Comparison of ENCODE assay signal across 7 mouse cellular contexts in genomic region chr6:72553079-72553412, GRCm38 (mm10). TPM values are rescaled to one million over a fixed set of nuclear protein-coding genes. Genes with fewer than 3 reads are reported as not detected.
DNase-seq lines count a peak whose midpoint lies in the region; ATAC-seq and TF ChIP-seq lines count a peak whose summit lies in the region.

No protein-coding gene starts in this region.

- TF ChIP-seq CTCF in olfactory bulb, adult 2 months (IDR thresholded peaks at IDR 0.05; ENCODE audit: insufficient read depth, low read depth, low read length), result no peak

- peak overlapping the region; percentile 74 for H3K4me2 ChIP-seq in lung, embryonic 16.5 days (ENCODE audit: low read depth, low read length)
- peak overlapping the region; percentile 70 for H3K4me2 ChIP-seq in limb, embryonic 11.5 days (ENCODE audit: low read depth, severe bottlenecking)

- no peak for DNase-seq in lung, postnatal 36 days
- DNase-seq in forebrain, embryonic 10.5 days (ENCODE audit: extremely low spot score, low spot score), result no peak
- no peak for DNase-seq in limb, embryonic 11.5 days (ENCODE audit: low spot score)
- DNase-seq in urinary bladder, postnatal 25 days (ENCODE audit: low spot score), result no peak
- no peak for DNase-seq in frontal cortex, postnatal 25 days (ENCODE audit: low spot score in 2 of 2)

- no peaks in the 10 kb centered on the region for H3K27me3 ChIP-seq in lung, embryonic 16.5 days (ENCODE audit: control insufficient read depth, insufficient read depth, low read depth, low read length)
- no peaks in the 10 kb centered on the region for H3K27me3 ChIP-seq in forebrain, embryonic 10.5 days (ENCODE audit: poor library complexity, severe bottlenecking)
- H3K27me3 ChIP-seq in limb, embryonic 11.5 days (ENCODE audit: control insufficient read depth, insufficient read depth, low read length), result no peaks in the 10 kb centered on the region

- peak overlapping the region; percentile 51 for H3K4me3 ChIP-seq in lung, embryonic 16.5 days (ENCODE audit: low read length)
- H3K4me3 ChIP-seq in forebrain, embryonic 10.5 days, result peak overlapping the region; percentile 57
- H3K4me3 ChIP-seq in limb, embryonic 11.5 days (ENCODE audit: low read depth, low read length), result peak overlapping the region; percentile 32
- peak overlapping the region; percentile 45 for H3K4me3 ChIP-seq in olfactory bulb, adult 2 months (ENCODE audit: insufficient read depth, low read depth, low read length)

- TF ChIP-seq POLR2A in olfactory bulb, adult 2 months (IDR thresholded peaks at IDR 0.05; ENCODE audit: insufficient read depth, low read depth, low read length), result no peak

- ATAC-seq in lung, embryonic 16.5 days (ENCODE audit: low read depth), result no peak; the same call in 1 of the 2 replicates
- ATAC-seq in limb, embryonic 11.5 days (ENCODE audit: insufficient number of reproducible peaks, low FRiP score, low TSS enrichment, low read depth), result 0 out of 2 replicates have a peak, but pooled peaks have one; percentile 36

- H3K27ac ChIP-seq in lung, embryonic 16.5 days (ENCODE audit: low read length), result peak overlapping the region; percentile 89
- peak overlapping the region; percentile 90 for H3K27ac ChIP-seq in forebrain, embryonic 10.5 days
- peak overlapping the region; percentile 75 for H3K27ac ChIP-seq in limb, embryonic 11.5 days (replicated peaks; ENCODE audit: low read depth, low read length)
- H3K27ac ChIP-seq in olfactory bulb, adult 2 months (ENCODE audit: insufficient read depth, low read depth, low read length), result peak overlapping the region; percentile 65

- H3K36me3 ChIP-seq in lung, embryonic 16.5 days (ENCODE audit: control insufficient read depth, insufficient read depth, low read length), result no peaks in the 10 kb centered on the region
- no peaks in the 10 kb centered on the region for H3K36me3 ChIP-seq in forebrain, embryonic 10.5 days (replicated peaks)
- H3K36me3 ChIP-seq in limb, embryonic 11.5 days (ENCODE audit: control insufficient read depth, insufficient read depth, low read length), result no peaks in the 10 kb centered on the region

- H3K4me1 ChIP-seq in lung, embryonic 16.5 days (replicated peaks; ENCODE audit: control insufficient read depth, insufficient read depth, low read length), result peaks cover 15% of the 10 kb centered on the region
- H3K4me1 ChIP-seq in forebrain, embryonic 10.5 days, result peaks cover 46% of the 10 kb centered on the region
- peaks cover 10% of the 10 kb centered on the region; the same call in 1 of the 2 replicates for H3K4me1 ChIP-seq in limb, embryonic 11.5 days (ENCODE audit: control insufficient read depth, insufficient read depth, low read length)
- H3K4me1 ChIP-seq in olfactory bulb, adult 2 months (ENCODE audit: control insufficient read depth, insufficient read depth, low read length), result peaks cover 16% of the 10 kb centered on the region; the same call in 1 of the 2 replicates

- peak overlapping the region; percentile 64 for H3K9ac ChIP-seq in lung, embryonic 16.5 days (ENCODE audit: low read length)
- H3K9ac ChIP-seq in limb, embryonic 11.5 days (ENCODE audit: low read length), result peak overlapping the region; percentile 59

- WGBS in lung, embryonic 16.5 days, result 13% methylated on average over 8 of the region's 8 CpGs
- WGBS in forebrain, embryonic 10.5 days, result 21% methylated on average over 8 of the region's 8 CpGs
- WGBS in limb, embryonic 11.5 days, result 17% methylated on average over 8 of the region's 8 CpGs
- 14% methylated on average over 8 of the region's 8 CpGs for WGBS in olfactory bulb, adult 2 months

- H3K9me3 ChIP-seq in lung, embryonic 16.5 days (ENCODE audit: control insufficient read depth, low read length), result no peaks in the 10 kb centered on the region
- H3K9me3 ChIP-seq in forebrain, embryonic 10.5 days, result no peaks in the 10 kb centered on the region
- H3K9me3 ChIP-seq in limb, embryonic 11.5 days (ENCODE audit: control insufficient read depth, low read length), result no peaks in the 10 kb centered on the region

RNA-seq across cellular contexts. Expression of gene Capg, which starts 8.9 kb away (rescaled TPM):
- polyA plus RNA-seq in lung, embryonic 16.5 days (2015; fragmentation: Nextera tagmentation; extraction: Ambion mirVana), result 75.8 and 82.9 TPM in 2 replicates
- 8.9 and 10.5 TPM in 2 replicates for polyA plus RNA-seq in forebrain, embryonic 10.5 days (2016; fragmentation: Nextera tagmentation; extraction: Ambion mirVana)
- 24.5 and 26.5 TPM in 2 replicates for polyA plus RNA-seq in limb, embryonic 11.5 days (2014; fragmentation: Nextera tagmentation; extraction: Ambion mirVana)
- polyA plus RNA-seq in olfactory bulb, adult 2 months (2012; ENCODE audit: insufficient read depth, insufficient read length, low replicate concordance, missing spikeins), result not detected in 2 replicates

RNA-seq across cellular contexts. Expression of gene Sh2d6, which starts 31.5 kb away (rescaled TPM):
- not detected in 2 replicates for polyA plus RNA-seq in lung, embryonic 16.5 days (2015; fragmentation: Nextera tagmentation; extraction: Ambion mirVana)
- polyA plus RNA-seq in forebrain, embryonic 10.5 days (2016; fragmentation: Nextera tagmentation; extraction: Ambion mirVana), result 0.11 and 0.30 TPM in 2 replicates
- polyA plus RNA-seq in limb, embryonic 11.5 days (2014; fragmentation: Nextera tagmentation; extraction: Ambion mirVana), result 0.17 TPM in 1 of 2 replicates, not detected in the other
- polyA plus RNA-seq in olfactory bulb, adult 2 months (2012; ENCODE audit: insufficient read depth, insufficient read length, low replicate concordance, missing spikeins), result not detected in 2 replicates

RNA-seq across cellular contexts. Expression of gene Elmod3, which starts 45.2 kb away (rescaled TPM):
- 17.5 and 20.0 TPM in 2 replicates for polyA plus RNA-seq in lung, embryonic 16.5 days (2015; fragmentation: Nextera tagmentation; extraction: Ambion mirVana)
- 12.5 and 13.7 TPM in 2 replicates for polyA plus RNA-seq in forebrain, embryonic 10.5 days (2016; fragmentation: Nextera tagmentation; extraction: Ambion mirVana)
- polyA plus RNA-seq in limb, embryonic 11.5 days (2014; fragmentation: Nextera tagmentation; extraction: Ambion mirVana), result 15.8 and 16.8 TPM in 2 replicates
- polyA plus RNA-seq in olfactory bulb, adult 2 months (2012; ENCODE audit: insufficient read depth, insufficient read length, low replicate concordance, missing spikeins), result not detected in 2 replicates

RNA-seq across cellular contexts. Expression of gene Retsat, which starts 45.2 kb away (rescaled TPM):
- polyA plus RNA-seq in lung, embryonic 16.5 days (2015; fragmentation: Nextera tagmentation; extraction: Ambion mirVana), result 18.6 and 20.1 TPM in 2 replicates
- polyA plus RNA-seq in forebrain, embryonic 10.5 days (2016; fragmentation: Nextera tagmentation; extraction: Ambion mirVana), result 8.1 and 8.3 TPM in 2 replicates
- polyA plus RNA-seq in limb, embryonic 11.5 days (2014; fragmentation: Nextera tagmentation; extraction: Ambion mirVana), result 10.5 and 11.2 TPM in 2 replicates
- not detected in 2 replicates for polyA plus RNA-seq in olfactory bulb, adult 2 months (2012; ENCODE audit: insufficient read depth, insufficient read length, low replicate concordance, missing spikeins)

Comparison
In these comparisons a context has a peak if more than half of its experiments do, and no peak if none do; other contexts are left out.
1. RNA of gene Elmod3, which starts 45.2 kb away (polyA plus RNA-seq): 17.5 to 20.0 TPM in lung, embryonic 16.5 days, 15.8 to 16.8 TPM in limb, embryonic 11.5 days and 12.5 to 13.7 TPM in forebrain, embryonic 10.5 days; not detected in olfactory bulb, adult 2 months; every median in the first group is over 10 times any median in the second.
2. Peak in every context shown above with its lines, with median percentiles within 50 percentile points of each other: H3K27ac ChIP-seq and H3K4me3 ChIP-seq.